Mouse (Mus musculus) erythroblast, embryonic 14.5 days (primary cell): ENCODE results near the gene Fto.

Source experiments
- GATA1 ChIP-seq: IDR thresholded peaks from 2 replicates; pipeline ENCODE4 v1.6.1; 2012; ENCODE audit warnings: low read length, inconsistent platforms, mixed read lengths
- TAL1 ChIP-seq: IDR thresholded peaks from 3 replicates; pipeline ENCODE4 v1.6.1; 2012; ENCODE audit warnings: low read length, inconsistent platforms, mixed read lengths

GRCm38 (mm10) chr8:91505411-91505954, 192.2 kb downstream of the Fto start:
- no peak for TF ChIP-seq GATA1
- no peak for TF ChIP-seq TAL1
